Mouse (Mus musculus) T-helper 1 cell (primary cell): ENCODE data around the gene Nppb.

Experiments used
- in situ Hi-C: fragments of 300-600 bp; cut with MboI, MseI; formaldehyde crosslinking; loops from one replicate; pipeline ENCODE4 v1.15.1; 2025; ENCODE audit warnings: high pct_unique_total_duplicates

The Nppb gene

GRCm38 (mm10) chr4:147985205-147986132 is at the start of gene Nppb:
TSS of gene Nppb (plus strand) at chr4:147985788.
- in situ Hi-C loops = loop anchor here (25.0 kb wide), 1 partner anchor 548 kb away; no protein-coding TSS in a partner anchor

DNA sequence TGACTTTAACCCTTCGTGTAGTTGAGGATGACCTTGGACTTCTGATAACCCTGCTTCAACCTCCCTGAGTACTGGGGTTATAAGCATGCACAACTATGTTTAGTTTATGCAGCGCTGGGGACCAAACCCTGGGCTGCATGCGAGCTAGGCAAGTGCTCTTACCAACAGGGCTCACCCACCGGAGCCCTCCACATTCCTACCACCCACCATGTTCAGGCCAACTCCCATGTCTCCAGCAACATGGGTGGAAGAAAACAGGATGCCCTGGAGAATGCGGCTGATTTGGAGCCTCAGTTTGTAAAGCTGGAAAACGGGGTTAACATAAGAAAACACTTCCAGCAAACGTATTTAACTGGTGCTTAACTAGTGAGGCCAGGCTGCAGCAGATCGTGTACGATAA is 49.7 kb upstream of the Nppb start:
- in situ Hi-C loops = no loop called here

- in situ Hi-C loops = no loop called here
Measured at GRCm38 (mm10) chr4:147936331-147936954, 49.1 kb upstream of the Nppb start, which contains the start of gene Plod1. TSS of gene Plod1 (minus strand) at chr4:147936767.

DNA sequence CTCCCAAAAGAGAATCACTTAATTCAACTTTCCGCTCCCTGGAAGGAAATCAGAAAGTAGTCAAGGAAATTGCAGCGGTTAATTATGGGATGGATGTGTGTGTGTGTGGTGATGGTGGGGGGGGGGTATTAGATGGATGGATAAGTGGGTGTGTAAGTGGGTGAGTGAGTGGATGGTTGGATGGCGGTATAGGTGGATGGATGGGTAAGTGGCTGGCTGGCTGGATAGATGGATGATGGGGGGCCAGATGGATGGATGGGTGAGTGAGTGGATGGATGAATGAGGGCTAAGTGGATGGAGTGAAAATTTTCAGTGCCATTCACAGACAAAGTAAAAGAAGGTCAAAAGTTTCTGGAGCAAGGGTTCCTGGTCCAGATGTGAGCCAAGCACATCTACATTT is 48.6 kb upstream of the Nppb start:
- in situ Hi-C loops = no loop called here

DNA sequence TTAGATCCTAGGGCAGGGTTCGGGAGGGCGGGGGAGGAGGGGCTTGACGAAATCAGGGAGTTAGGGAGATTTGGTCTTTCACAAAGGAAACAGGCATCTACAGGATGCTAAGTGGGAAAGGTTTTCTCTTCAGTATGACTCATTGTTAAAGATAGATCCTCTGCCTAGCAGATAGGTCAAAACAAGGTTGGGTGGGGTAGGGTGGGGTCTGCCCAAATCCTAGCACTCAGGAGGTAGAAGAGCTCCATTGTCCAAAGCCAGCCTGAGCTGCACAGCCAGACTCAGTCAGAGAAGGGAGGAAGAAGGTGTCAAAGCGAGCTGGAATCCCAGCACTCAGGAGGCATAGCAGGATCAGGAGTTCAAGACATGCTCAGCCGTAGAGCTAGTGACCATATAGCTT is 48.1 kb upstream of the Nppb start:
- in situ Hi-C loops = no loop called here

- in situ Hi-C loops = no loop called here
Measured at GRCm38 (mm10) chr4:147938148-147939096, 47.2 kb upstream of the Nppb start.

DNA sequence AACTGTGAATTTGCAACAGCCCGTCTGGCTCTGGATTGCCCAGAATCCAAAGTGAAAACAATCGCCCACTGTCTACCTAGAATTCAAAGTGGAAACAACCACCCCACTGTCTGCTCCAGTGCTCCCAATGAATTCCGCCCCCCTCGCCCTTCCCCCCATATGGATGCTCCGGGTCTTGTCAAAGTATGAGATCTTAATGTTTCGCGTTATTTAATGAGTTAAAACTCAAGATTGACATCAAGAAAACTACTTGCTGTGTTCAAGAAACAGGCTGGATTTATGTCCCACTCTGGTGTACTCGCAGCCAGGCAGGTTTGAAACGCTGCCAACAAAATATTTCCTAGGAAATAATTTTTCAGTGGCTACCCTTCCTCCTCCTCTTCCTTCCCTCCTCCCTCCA is 45.5 kb upstream of the Nppb start:
- in situ Hi-C loops = no loop called here

- in situ Hi-C loops = no loop called here
Measured at GRCm38 (mm10) chr4:147940576-147941044, 45.0 kb upstream of the Nppb start, which contains the start of gene 2510039O18Rik. TSS of gene 2510039O18Rik (plus strand) at chr4:147940895.

GRCm38 (mm10) chr4:147941045-147942020 is 44.3 kb upstream of the Nppb start:
- in situ Hi-C loops = no loop called here

- in situ Hi-C loops = no loop called here
Measured at GRCm38 (mm10) chr4:147943005-147943404, 42.6 kb upstream of the Nppb start.

DNA sequence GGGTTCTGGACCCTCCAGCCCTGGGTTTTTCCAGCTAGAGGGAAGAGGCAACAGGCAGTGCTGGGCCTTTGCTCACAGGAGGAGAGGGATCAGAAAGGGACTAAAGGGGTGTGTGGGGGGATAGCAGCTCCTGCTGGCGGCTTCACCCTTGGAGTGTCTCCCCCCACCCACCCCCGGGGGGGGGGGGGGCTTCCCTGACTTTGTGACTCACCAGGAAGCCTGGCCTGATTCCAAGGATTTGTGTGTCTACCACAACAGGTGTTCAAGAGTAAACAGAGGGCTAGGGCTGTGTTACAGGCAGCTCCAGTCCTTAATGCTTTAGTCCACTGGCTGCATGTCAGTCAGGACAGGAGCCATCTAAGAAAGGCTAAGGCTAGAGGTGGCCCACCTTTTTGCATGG is 38.1 kb upstream of the Nppb start:
- in situ Hi-C loops = no loop called here

- in situ Hi-C loops = no loop called here
Measured at GRCm38 (mm10) chr4:147953590-147953989, 32.0 kb upstream of the Nppb start.

DNA sequence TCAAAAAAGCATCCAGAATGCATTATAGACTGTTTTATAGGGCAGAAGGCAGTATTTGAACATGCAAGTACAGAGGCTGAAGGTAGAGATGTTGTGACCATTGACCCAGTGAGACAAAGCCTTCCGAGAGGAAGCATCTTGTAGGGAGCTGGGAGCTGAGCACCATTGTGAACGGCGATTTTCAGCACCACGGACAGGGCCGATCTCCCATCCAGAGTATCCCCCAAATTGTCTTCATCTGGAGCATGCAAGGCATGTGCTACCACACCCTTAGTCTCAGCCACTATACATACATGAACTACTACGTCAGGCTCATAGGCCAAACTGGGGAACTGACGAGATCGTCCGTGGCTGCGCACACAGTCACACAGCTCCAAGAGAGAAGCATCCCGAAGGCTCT is 28.4 kb upstream of the Nppb start:
- in situ Hi-C loops = no loop called here

DNA sequence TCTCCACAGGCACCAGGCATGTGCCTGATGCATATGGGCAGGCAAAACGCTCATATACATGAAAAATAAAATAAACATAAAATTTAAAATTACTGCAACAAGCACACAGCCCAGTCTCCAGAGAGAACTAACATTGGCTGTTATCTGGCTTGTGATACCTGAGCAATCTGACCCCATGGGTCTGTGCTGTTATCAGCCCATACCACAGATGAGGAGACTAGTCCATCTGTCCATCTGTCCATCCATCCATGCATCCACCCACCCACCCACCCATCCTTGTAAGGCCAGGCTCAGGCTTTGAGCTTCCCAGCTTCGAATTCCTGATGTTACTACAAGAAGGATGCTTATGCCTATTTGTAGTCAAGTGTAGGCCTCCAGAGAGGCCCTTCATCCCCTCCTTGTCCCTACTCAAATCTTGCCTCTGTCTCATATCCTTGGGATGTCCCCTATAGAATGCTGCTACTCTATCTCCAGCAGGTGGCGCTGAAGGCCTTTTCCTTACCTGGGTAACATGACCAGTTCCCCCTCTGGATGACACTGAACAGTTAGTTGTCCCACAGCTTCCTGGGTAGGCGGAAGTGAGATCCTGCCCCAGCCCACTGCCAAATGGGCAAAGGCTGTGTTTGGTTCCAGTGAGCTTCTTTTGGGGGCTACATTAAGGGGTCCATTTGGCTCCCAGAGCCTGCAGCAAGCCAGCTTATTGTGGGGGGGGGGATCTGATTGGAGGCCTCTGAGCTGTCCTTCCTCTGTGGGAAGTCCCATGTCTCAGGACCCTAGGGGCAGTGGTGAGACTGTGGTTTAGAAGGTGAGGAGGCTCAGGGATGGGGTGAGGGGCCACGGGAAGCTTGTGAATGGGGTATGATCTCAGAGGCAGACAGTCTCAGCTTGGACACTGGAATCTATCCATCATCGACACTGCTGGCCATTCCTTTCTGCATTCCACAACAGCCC is 25.4 kb upstream of the Nppb start:
- in situ Hi-C loops = no loop called here

DNA sequence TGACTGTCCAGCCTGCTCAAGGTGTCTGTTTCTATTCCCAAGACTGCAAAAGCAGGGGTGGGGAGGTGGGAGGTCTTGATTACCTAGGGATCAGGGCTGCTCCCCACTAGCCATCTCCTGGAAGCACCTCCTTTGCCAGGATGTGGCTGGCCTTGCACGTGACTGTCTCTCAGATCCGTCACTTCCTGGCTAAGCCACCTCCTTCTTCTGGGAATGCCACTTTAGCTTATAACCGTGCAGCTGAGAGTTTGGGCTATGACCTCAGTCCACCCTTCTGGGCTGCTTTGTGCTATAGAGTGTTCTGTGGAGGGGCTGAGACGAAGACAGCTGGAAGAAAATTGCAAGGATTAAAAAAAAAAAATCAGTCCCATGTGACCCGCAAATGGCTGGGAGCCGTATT is 22.8 kb upstream of the Nppb start:
- in situ Hi-C loops = no loop called here

DNA sequence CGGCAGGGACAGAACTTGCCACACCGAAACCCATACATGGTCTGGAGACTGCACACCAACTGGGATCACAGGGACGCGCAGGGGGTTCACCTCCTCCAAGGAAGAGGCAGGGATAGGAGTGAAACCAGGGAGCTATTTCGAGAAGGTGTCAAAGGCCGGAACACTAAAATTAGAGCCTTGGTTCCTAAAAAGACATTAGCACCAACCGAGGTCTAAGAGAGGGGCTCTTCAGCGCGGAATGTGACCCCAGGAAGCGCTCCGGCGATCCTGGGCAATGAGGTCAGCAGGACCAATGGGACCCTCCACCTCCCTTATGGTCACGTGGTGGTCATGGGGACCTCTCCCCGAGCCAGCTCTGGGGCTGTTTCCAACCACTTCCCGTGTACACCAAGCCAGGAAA is 22.0 kb upstream of the Nppb start:
- in situ Hi-C loops = no loop called here

- in situ Hi-C loops = no loop called here
Measured at GRCm38 (mm10) chr4:147965712-147966111, 19.9 kb upstream of the Nppb start.

DNA sequence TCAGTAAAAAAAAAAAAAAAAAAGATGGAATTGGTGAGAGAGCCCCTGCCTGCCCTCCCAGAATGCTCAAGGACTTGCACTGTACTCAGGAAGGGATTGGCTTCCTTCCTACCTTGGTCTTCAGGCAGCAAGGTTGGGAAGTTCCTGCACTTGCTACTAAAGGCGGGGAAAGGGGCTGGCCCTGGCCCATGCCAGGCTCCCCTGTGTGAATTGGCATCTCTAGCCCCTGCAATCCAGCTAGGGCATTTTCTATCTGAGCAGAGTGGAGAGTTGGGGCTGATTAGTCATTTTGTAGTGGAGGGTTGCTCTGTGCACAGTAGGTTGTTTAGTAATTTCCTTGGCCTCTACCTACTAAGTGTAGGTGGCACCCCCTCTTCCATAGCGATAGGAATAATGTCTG is 16.8 kb upstream of the Nppb start:
- in situ Hi-C loops = no loop called here

DNA sequence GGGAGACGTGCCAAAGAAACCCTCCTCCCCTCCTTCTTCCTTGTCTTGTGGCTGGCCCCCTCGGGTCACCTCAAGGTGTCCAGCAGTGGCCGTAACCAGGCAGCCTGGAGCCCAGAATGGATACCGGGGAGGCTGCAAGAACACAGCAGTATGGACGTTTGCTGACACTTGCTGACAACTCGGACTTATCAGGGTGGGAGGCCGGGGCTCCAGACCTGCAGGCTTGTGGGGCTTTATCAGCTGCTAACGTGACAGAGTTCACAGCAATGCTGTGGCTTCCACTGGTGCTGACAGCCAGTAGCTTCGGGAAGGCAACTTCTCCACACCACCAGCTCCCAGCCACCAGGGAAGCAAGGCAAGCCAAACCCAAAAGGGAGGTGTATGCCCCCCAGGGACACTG is 16.3 kb upstream of the Nppb start:
- in situ Hi-C loops = no loop called here
